Mouse (Mus musculus) kidney, postnatal 36 days (tissue): Measurements from ENCODE around the gene Smad1.

ENCODE experiments used
- DNase-seq, 2 experiments: peaks; one replicate each; pipeline ENCODE4 v3.0.0; 2021 to 2022; ENCODE audit warnings: mixed read lengths in 2 of 2

The Smad1 gene

DNA sequence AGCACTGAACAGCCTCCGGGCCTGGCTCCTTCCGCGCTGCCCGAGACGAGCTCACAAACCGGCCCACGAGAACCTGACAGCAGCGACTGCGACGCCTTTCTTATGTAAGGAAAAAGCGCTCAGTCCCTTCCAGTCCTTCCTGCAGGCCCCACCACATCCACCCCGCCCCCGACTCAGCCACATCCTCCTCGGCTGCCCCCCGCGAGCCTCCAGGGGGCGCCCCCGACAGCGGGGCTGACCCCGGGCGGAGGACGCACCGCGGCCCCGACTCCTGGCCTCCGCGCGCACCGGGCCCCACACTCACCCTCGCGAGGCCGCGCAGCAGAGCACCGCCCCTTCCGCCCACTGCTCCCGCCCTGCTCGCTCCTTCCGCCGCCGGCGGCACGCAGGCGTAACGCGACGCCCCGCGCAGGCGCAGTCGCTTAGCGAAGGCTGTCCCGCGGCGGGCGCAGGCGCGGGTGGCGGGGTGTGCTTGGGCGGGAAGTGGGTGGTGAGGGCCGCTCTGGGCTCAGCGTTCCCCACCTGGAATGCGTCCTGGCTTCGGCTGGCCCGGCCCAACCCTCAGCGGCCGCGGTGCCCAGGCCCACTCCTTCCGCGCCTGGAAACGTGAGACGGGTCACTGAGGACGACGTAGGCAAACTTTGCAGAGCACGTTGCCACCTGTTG, 104.6 kb downstream of the Smad1 start, which contains the start of gene Mmaa:
Gene Mmaa, minus strand, starts transcription at position 328 of the 666 bp plus-strand sequence.
- DNase-seq, result peak; percentile 97 to 99

- no peak for DNase-seq
These were observed 105.5 kb downstream of the Smad1 start for GRCm38 (mm10) chr8:79293841-79294240.

GRCm38 (mm10) chr8:79292712-79293264, 106.5 kb downstream of the Smad1 start:
- no peak for DNase-seq

- DNase-seq, result peak in 1 of 2 experiments; percentile 34
These were observed 109.7 kb downstream of the Smad1 start for GRCm38 (mm10) chr8:79289592-79289991.

- no peak for DNase-seq
These were observed 110.6 kb downstream of the Smad1 start for GRCm38 (mm10) chr8:79288681-79289080.
